Mouse (Mus musculus) B cell, adult 2 months (primary cell): ENCODE measurements around the gene Gm47969.
"Not testable (repeated sequence)": the region's sequence is repeated elsewhere in the genome, so short reads cannot be mapped to it uniquely, and the experiment has no call there.

ENCODE experiments used
- DNase-seq, 2 experiments: peaks; one replicate each; pipeline ENCODE4 v3.0.0; 2022

Gm47969 gene

DNA sequence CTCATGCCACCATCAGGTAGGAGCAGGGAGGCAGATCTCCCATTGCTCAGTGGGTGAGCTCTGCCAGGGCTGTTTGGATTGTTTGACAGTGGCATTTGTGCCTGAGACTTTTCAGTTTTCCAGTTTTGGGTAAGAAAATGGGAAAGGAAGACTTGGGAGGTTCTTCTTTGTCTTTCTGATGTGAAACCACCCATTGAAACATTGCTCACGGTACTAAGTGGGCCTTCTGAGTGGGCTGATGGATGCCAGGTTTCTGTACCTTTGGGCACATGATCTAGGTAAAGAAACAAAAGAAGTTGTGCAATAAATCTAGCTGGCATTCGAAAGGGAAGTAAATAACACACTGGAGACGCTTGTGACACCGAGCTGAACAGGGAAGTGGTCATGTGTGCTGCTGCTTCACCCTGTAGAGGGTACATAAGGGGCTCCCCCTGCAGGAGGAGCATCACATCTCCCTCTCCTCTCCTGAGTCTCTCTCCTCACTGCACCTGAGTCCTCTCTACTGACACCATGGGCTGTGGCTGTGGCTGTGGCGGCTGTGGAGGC, at the start of gene Gm47969:
Gene Gm47969 (plus strand): TSS at position 51 of the 546 bp plus-strand sequence.
- DNase-seq, result no peak

GRCm38 (mm10) chr1:83000306-83000705, 44.4 kb upstream of the Gm47969 start, which contains the start of gene Gm47959:
Gene Gm47959, plus strand, starts transcription at chr1:83000548.
- not testable (repeated sequence) for DNase-seq

DNA sequence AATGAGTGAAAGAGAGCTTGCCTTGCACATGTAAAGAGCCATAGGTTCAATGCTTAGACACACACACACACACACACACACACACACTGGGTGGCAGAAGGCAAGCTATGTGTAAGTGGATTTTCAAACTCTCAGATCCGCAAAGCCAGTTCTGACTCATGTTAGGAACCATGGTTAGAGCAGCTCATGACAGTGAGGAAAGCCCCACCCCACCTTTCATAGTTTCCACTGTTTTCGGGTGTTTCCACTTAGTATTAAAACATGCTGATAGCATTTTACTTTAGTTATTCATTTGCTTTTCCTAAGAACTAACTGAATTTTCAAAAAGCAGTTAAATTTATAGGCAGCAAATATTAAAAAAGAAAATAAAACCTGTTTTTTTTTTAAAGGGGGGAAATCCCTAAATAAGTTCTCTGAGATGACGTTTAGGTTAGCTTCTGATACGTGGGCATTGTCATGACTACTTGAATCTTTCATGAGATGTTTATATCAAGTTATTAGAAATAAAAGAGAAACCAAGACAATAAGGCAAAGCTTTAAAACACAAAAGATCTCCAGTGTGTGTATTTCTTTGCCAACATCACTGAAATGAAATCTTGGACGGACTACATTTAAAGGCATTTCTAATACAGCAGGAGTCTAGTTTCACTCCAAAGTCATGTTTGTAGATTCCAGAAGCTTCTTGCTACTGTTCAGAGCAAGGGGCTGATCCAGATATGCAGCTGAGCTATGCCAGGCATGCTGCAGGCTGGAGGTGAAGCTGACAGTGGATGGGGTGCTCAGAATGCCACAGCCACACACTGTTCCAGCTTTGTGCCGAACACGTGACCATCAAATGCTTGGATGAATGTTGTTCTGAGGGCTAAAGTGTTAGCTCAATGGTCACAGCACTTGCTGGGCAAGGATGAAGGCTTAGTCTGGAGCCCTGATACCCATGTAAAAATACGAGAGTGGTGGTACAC, 38.2 kb upstream of the Gm47969 start:
- DNase-seq, result no peak

DNA sequence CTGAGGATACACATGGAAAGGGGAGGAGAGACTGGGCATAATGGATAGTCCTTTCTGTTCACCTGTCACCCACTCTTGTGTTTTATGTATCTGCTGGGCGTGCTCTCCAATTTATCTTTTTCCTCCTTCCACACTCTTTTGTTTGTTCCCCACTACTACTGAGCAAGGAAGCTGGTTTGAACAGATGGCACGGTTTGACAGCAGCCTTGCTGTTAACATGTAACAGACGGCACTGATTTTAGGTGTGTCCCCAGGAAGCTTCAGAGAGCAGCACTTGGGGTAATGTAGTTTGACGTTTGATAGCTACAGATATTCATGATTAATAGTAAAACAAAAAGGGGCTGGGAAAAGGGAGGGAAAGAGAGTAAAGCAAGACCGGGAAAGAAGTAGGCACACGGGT, 37.3 kb upstream of the Gm47969 start:
- DNase-seq, result no peak

DNA sequence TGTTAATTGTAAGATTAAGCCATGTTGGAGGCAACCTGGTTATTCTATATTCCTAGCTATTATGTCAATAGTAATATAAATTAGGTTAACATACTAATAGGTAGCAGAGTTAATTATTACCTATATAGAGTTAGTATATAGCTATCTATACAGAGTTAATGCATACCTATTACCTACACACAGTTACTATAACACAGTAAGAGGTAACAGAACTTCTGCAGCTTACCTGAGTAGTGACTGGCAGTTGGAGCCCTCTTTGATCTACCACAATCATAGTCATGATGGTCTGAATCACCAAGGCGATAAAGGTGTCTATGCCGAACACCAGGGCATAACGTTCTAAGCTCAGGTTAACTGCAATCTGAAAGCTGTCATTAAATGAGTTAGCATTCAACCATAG, 30.3 kb upstream of the Gm47969 start:
- no peak for DNase-seq

GRCm38 (mm10) chr1:83015329-83015879, 29.3 kb upstream of the Gm47969 start:
- DNase-seq, result no peak

GRCm38 (mm10) chr1:83016556-83016955, 28.2 kb upstream of the Gm47969 start:
- DNase-seq, result no peak

DNA sequence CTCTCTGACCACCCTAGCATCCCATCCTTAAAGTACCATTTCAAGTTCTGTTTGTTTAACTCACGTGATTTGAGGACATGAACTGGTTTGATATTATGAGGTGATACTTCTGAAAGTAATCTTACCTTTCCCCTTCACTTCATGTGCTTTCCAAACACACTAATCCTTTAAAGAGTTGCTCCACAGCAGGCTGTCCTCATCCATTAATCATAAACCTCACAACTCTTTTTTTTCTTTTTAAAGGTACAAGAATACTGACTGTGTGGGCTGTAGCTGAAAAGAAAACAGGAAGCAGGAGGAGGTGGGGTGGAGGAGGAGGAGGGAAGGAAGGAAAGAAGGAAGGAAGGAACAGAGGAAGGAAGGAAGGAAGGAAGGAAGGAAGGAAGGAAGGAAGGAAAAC, 12.8 kb upstream of the Gm47969 start:
- DNase-seq, result no peak

DNA sequence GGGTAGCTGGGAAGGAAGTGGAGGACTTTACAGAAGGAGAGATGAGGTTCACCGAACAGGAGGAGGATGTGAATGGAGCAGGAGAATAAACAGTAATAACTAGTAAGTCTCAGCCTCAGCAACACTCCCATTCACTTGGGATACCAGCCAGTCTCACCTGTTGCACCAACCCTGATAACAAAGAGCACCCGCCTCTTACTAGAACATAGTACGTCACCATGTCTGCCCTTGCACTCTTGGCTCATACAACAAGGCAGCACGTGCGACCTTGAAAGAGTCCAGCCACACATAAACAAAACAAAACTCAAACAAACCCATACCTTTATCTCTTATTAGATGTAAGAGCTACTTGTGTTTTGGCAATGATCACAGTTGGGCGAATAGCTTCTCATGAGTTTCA, 12.2 kb upstream of the Gm47969 start:
- DNase-seq, result no peak

GRCm38 (mm10) chr1:83034509-83034908, 10.2 kb upstream of the Gm47969 start:
- no peak for DNase-seq

DNA sequence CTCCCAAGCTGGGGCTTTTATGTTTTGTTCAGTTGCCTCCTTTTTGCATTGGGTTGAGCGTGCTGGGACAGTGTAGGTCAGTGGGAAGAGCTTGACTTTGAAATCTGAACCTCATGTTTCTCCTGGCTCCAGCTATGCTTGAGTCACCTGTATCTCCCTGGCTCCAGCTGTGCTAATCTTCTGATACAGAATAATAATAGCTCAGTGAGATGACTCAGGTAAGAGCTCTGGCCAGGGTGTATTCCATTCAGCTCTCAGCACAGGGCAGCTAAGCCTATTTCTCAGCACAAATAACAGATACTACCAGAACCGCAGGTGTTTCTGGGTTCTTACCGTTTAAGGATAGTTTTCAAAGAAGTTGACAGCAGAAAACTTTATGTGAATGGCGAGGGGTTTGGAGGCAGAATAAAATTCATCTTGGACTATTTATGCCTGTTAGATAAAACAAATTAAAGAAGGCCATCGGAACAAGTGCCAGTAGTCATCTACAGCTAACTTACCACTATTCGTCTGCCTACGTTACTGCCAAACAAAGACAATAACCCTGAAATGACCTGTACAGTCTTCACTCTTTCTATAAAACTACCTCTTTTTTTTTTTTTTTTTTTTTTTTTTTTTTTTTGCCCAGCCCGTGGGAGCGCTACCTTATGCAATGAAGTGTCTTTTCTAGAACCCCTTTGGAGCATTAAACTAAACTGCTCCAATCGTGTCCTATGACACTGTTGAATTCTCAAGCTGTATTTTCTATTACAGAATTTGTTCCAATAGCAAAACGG, 7.7 kb upstream of the Gm47969 start:
- no peak for DNase-seq

DNA sequence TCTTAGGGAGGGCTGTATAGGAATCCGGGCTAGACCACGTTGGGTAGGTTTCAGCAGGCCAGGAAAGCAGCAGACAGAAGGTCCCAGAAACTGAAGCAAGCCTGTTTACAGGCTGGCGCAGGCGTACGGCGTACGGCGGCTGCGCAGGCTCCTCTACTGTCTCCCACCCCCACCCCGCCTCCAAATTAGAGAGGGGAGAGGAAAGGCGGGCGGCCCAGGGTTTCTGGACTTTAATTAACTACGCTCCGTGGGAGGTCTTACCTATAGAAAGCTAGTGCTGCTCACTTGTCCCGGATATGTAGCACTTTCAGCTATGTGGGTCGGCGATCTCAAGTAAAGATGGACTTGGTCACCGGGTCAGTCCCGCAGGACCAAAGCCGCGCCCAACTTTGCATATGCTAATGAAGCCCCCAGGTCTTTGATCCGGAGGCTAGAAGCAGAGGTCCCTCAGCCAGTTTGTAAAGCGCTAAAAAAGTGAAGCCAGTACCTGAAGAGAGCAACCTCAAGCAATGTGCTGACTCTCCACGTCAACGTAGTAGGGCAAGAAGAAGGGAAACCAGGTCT, 6.5 kb upstream of the Gm47969 start, which contains the start of gene Slc19a3:
Gene Slc19a3 (minus strand): TSS at position 340 of the 564 bp plus-strand sequence.
- DNase-seq, result no peak

GRCm38 (mm10) chr1:83039080-83039479, 5.7 kb upstream of the Gm47969 start:
- no peak for DNase-seq

- DNase-seq, result no peak
Measured at GRCm38 (mm10) chr1:83042380-83042779, 2.4 kb upstream of the Gm47969 start, which contains the start of gene Krtap28-10. Gene Krtap28-10, minus strand, starts transcription at chr1:83042480.

GRCm38 (mm10) chr1:83058481-83058880, 13.7 kb downstream of the Gm47969 start:
- DNase-seq, result no peak

GRCm38 (mm10) chr1:83059278-83059677, 14.5 kb downstream of the Gm47969 start, which contains the start of gene A030005K14Rik:
Gene A030005K14Rik, minus strand, starts transcription at chr1:83059378.
- DNase-seq, result no peak

GRCm38 (mm10) chr1:83060643-83061042, 15.9 kb downstream of the Gm47969 start, which contains the start of gene Krtap28-13:
Gene Krtap28-13, plus strand, starts transcription at chr1:83060930.
- DNase-seq, result no peak

- DNase-seq, result no peak
Measured at GRCm38 (mm10) chr1:83064851-83065250, 20.1 kb downstream of the Gm47969 start.

GRCm38 (mm10) chr1:83066577-83066976, 21.8 kb downstream of the Gm47969 start:
- no peak for DNase-seq

- no peak for DNase-seq
Measured at GRCm38 (mm10) chr1:83067205-83067604, 22.5 kb downstream of the Gm47969 start.

DNA sequence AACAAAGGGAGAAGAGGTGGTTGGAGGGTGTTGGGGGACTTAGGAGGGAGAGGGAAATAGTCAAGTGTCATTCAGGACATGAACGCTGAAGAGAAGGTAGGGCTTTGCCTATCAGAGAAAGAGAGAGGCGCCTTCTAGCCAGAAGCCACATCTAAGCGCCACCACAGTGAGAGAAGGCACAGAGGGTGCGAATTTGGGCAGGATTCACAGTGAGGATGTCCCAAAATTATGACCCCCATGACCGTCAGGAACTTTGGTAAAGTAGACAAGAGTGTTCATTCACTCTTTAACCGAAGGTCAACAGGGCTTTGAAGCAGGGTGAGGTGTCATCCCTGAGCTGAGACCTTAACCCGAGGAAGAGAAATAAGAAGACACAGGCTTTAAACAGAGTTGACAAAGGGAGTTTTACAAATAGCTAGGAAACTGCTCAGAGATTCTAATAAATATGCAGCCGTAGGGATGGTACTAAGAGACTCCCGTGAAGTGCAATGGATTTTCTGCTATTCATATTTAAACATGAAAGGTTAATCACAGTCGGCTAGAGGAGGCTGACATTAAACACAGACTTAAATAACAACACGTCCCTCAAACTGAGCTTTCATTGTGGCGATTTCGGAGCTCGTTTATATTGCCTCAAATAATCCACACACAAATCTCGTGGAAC, 30.9 kb downstream of the Gm47969 start:
- DNase-seq, result no peak
